Mouse (Mus musculus) thymus, adult 18-20 months (tissue): ENCODE data around the gene Gm5591.
"Not testable (repeated sequence)": the region's sequence is repeated elsewhere in the genome, so short reads cannot be mapped to it uniquely, and the experiment has no call there.

Source experiments
- DNase-seq, 2 experiments: peaks; one replicate each; pipeline ENCODE4 v3.0.0; 2022; ENCODE audit warnings: mixed read lengths in 2 of 2

The Gm5591 gene

DNA sequence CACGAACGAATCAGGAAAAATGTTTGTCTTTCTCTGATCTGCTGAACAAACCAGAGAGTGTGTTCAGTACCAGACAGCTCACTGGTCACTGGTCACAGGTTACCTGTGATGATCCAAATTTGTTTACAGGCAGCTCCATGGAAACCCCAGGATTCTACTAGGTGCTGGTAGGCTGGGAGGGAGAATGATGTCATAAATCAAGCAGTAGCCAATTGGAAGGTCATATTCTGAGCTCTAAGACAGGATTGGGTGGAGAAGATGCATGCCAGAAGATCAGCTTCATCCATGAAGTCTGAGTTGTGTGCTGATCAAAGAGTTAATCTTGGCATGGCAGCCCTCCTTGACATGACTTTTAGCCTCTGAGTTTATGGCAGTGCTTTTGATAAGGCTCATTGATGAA lies at the start of gene Gm5591:
Gene Gm5591 (minus strand): TSS at position 101 of the 400 bp plus-strand sequence.
- DNase-seq, result not testable (repeated sequence)

DNA sequence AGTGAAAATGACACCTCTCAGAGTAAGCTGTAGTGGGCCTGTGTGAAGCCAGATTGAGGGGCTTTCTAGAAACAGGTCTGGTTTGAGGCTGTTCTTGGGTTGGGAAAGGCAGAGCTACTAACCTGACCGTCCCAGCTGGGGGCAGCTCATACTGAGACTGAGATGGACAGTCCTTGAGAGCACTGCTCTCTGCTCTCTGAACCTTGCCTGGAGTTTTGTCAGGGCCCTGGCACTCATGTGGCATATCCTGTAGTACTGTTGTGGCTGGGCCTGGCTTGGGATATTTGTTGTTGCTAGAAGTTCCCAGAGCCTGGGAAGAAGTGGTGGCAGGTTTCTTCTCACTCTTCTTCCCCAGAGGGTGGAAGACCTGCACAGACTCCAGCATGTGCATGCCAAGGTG lies 39.5 kb downstream of the Gm5591 start:
- DNase-seq, result not testable (repeated sequence)
